Comparison of ENCODE assay signal across 8 mouse cellular contexts in the genomic region with DNA sequence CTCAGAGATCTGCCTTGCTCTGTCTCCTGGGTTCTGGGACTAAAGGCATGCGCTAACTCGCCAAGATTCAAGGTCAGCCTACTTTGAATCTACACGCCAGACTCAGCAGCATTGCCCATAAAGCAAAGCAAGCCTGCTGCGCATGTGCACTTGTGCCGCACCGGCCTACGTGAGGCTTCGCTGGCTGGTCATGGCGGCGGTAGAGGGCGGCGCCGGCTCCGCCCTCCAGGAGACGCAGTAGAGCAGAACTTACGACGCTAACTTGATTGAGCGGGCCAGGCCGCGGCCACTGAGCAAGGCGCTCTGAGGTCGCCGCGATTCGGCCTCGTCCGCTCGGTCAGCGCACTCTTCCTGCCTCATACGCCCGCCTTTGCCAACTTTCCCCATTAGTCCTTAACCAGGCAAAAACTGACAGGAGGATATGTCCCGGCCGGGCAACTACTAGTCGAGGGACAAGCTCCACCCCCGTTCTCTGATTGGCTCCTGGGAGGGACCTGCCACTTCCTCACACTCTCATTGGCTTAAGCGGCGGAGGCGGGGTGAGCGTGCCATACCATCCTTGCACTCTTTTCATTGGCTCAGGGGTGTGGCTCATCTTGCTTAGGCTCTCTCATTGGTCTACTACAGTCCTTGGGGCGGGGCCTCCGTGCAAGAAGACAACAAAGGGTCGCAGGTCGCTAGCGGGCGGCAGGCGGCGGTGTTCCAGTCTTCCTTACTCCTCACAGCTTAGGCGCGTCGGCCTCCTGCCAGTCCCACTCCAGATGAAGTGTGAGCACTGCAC. TPM values are rescaled to one million over a fixed set of nuclear protein-coding genes. Genes with fewer than 3 reads are reported as not detected.
DNase-seq lines count a peak whose midpoint lies in the region; ATAC-seq lines count a peak whose summit lies in the region.

Gene Narf, plus strand, starts transcription at position 690 of the 781 bp plus-strand sequence.

- DNase-seq in adrenal gland, adult 18-20 months (ENCODE audit: low spot score in 2 of 2) = peak; percentile 90 to 93
- peak; percentile 100 for DNase-seq in embryo, embryonic 11 days
- DNase-seq in gastrocnemius, postnatal 25 days = peak; percentile 100
- DNase-seq in intestine, embryonic 14.5 days (ENCODE audit: low spot score) = peak; percentile 99
- DNase-seq in left cerebral cortex, postnatal 14 days (ENCODE audit: low spot score in 2 of 2) = peak; percentile 99 to 100
- DNase-seq in mesoderm, embryonic 11.5 days (ENCODE audit: low read depth, low spot score) = peak; percentile 99
- DNase-seq in right cerebral cortex, postnatal 36 days (ENCODE audit: low spot score in 2 of 2) = peak; percentile 99 to 100
- peak; percentile 99 for DNase-seq in yolk sac, embryonic 10.5 days (ENCODE audit: low spot score)

- intact Hi-C loops in left cerebral cortex, postnatal 14 days (cut with DNase I) = no loop called here

- no peaks in the 10 kb centered on the region for H3K9me3 ChIP-seq in intestine, embryonic 14.5 days (ENCODE audit: control insufficient read depth, low read length)

- peak within 1 kb of the TSS; percentile 99 for H3K27ac ChIP-seq in intestine, embryonic 14.5 days (ENCODE audit: low read depth)

- H3K4me3 ChIP-seq in intestine, embryonic 14.5 days (ENCODE audit: low read depth, low read length) = peak within 1 kb of the TSS; percentile 73

- H3K4me2 ChIP-seq in intestine, embryonic 14.5 days (ENCODE audit: low read length) = peak within 1 kb of the TSS; percentile 62

- under 1% methylated on average over 50 of the region's 50 CpGs for WGBS in intestine, embryonic 14.5 days

- H3K36me3 ChIP-seq in intestine, embryonic 14.5 days (ENCODE audit: control insufficient read depth, insufficient read depth, low read length) = peaks cover 20% of the 10 kb centered on the region

- peak; percentile 100 for ATAC-seq in intestine, embryonic 14.5 days (replicated peaks; ENCODE audit: low FRiP score, low TSS enrichment, low read depth)

- peaks cover 15% of the 10 kb centered on the region for H3K4me1 ChIP-seq in intestine, embryonic 14.5 days (replicated peaks; ENCODE audit: control insufficient read depth, insufficient read depth, low read length)

- H3K27me3 ChIP-seq in intestine, embryonic 14.5 days (replicated peaks; ENCODE audit: control insufficient read depth, insufficient read depth, low read length) = no peaks in the 10 kb centered on the region

- H3K9ac ChIP-seq in intestine, embryonic 14.5 days (ENCODE audit: low read length) = peak within 1 kb of the TSS; percentile 72

RNA-seq across cellular contexts. Expression of gene Narf, which starts in this region (rescaled TPM):
- 10 to 100 TPM; 14.4 to 15.2 TPM for total RNA-seq in adrenal gland, adult 18-20 months (2021)
- total RNA-seq in gastrocnemius, postnatal 25 days (2021) = 10 to 100 TPM; 78.0 to 90.7 TPM
- 41.1 and 45.2 TPM in 2 replicates for polyA plus RNA-seq in intestine, embryonic 14.5 days (2014; fragmentation: Nextera tagmentation; extraction: Ambion mirVana)
- 10 to 100 TPM; 67.4 to 70.7 TPM for total RNA-seq in left cerebral cortex, postnatal 14 days (2021)

Comparison
In these comparisons a context has a peak if more than half of its experiments do, and no peak if none do; other contexts are left out.
1. Peak in every context shown above with its lines: DNase-seq, ATAC-seq, H3K4me3 ChIP-seq and H3K27ac ChIP-seq.
2. RNA of gene Narf (total RNA-seq): 78.0 to 90.7 TPM in gastrocnemius, postnatal 25 days and 67.4 to 70.7 TPM in left cerebral cortex, postnatal 14 days; 14.4 to 15.2 TPM in adrenal gland, adult 18-20 months; every median in the first group is over 4 times any median in the second.